Mouse (Mus musculus) splenic B cell, adult 2 months (primary cell): Measurements from ENCODE around the gene Ovol3.
"Not testable (repeated sequence)": the region's sequence is repeated elsewhere in the genome, so short reads cannot be mapped to it uniquely, and the experiment has no call there.

Experiments used
- DNase-seq: peaks from one replicate; pipeline ENCODE4 v3.0.0-alpha.2; 2011; ENCODE audit warnings: low read depth, low spot score
- H3K27me3 ChIP-seq: 2 replicates; pipeline ENCODE4 v1.6.1; 2012; ENCODE audit warnings: mild to moderate bottlenecking, low read length, moderate library complexity, mixed read lengths; ENCODE audit not compliant: control insufficient read depth, poor library complexity, insufficient read depth, severe bottlenecking
- H3K36me3 ChIP-seq: 2 replicates; pipeline ENCODE4 v1.6.1; 2012; ENCODE audit warnings: mild to moderate bottlenecking, low read length, moderate library complexity, mixed read lengths; ENCODE audit not compliant: control insufficient read depth, poor library complexity, insufficient read depth, severe bottlenecking

The Ovol3 gene

DNA sequence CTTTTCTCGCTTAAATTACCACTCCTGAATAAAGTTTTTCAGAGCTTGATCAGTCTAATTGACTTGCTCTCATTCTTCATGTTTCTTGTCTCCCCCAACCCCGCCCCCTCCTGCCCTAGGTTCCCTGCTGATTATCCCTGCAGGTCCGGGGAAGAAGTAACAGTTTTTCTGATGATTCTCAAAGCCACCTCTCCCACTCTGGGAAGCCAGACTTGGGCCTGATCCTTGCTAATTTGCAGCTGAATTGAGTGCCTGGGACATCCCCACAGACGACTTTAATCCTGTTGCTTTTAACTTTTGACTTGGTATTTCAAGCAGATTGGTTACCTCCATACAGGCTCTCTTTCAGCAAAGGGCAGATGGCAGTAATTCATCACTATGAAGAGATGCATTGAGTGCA, 24.5 kb downstream of the Ovol3 start:
- H3K27me3 ChIP-seq: no peaks in the 10 kb centered on the region
- no peaks in the 10 kb centered on the region for H3K36me3 ChIP-seq
- DNase-seq: no peak

DNA sequence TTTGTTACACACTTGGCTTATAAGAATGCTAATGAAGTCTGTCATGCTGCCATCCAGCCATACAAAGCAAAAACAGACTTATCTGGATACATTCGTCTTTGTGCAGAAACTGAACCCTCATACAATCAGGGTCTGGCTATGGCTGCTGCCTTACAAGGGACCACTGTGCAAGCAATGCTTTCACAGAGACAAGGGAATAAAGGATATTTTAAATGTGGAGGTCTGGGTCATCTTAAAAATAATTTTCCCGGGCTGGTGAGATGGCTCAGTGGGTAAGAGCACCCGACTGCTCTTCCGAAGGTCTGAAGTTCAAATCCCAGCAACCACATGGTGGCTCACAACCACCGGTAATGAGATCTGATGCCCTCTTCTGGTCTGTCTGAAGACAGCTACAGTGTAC, 29.2 kb downstream of the Ovol3 start:
- H3K36me3 ChIP-seq, DNase-seq, H3K27me3 ChIP-seq: not testable (repeated sequence)

DNA sequence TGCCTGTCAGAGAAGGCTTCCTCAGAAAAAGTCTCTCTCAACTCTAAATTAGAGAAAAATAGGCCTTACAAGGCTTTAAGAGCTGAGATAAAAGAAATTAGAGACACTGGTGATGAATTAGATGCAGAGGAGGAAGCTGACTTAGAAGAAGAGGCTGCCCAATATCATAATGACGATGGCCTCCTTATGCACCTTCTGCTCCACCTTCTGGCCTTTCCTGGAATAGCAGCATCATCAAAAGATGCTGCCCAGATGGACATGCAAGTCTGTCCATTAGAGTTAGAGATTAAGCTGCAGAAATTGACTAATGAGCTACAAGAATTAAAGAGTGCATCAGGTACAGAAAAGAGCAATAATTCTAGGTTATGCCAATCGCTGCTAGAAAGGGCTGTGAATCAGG, 30.1 kb downstream of the Ovol3 start:
- Histone ChIP-seq H3K36me3 (no peaks in the 10 kb centered on the region), H3K27me3 (no peaks in the 10 kb centered on the region)
- DNase-seq: peak; percentile 86

DNA sequence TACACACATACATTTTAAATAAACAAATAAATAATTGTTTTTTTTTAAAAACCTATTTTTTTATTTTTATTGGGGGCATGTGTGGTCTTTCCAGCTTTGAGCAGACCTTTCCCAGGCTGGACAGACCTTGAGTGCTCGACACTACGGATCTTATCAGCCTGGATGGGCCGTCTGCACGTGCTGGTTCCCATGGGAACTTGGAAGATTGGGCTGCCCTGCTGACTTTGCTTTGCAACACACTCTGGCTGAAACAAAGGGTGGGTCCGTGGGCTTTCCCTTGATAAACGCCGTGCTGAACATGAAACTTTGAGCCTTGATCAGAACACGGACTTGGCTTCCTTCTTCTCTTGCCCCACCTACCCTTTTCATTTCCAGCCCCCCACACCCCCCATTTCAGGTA, 31.1 kb downstream of the Ovol3 start:
- DNase-seq: no peak
- no peaks in the 10 kb centered on the region for H3K27me3 ChIP-seq
- no peaks in the 10 kb centered on the region for H3K36me3 ChIP-seq

DNA sequence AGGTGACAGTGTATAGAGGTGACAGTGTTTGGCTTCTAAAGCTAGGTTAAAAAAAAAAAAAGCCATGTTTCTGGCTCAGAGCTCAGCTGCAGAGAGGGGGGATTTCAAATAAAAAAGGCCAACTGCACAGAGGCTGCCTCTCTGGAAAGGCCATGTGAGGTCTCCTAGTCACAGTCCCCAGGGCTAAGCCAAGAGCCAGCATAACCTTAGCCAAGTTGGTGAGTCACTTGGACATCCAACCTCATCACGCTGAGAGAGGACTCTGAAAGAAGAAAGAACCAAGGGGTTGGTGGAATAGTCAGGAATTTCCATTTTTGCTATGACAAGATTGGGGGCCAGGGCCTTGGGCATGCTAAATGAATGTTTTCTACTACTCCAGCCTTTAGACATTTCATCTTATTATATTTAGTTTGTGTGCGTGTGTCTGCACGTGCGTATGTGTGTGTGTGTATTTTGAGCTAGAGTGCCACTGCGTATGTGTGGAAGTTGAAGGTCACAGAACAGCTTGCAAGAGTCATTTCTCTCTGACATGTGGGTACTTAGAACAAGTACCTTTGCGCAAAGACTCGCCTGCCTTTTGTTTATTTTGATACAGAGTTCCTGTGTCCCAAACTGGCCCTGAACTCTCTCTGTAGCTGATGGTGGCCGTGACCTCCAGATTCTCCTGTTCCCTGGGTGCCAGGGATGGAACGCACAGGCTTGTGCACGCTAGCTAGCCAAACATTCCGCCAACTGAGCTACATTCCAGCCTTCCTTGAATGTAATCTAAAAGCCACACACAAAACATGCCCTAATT, 32.4 kb downstream of the Ovol3 start:
- Histone ChIP-seq H3K27me3 (no peaks in the 10 kb centered on the region), H3K36me3 (no peaks in the 10 kb centered on the region)
- DNase-seq: no peak

DNA sequence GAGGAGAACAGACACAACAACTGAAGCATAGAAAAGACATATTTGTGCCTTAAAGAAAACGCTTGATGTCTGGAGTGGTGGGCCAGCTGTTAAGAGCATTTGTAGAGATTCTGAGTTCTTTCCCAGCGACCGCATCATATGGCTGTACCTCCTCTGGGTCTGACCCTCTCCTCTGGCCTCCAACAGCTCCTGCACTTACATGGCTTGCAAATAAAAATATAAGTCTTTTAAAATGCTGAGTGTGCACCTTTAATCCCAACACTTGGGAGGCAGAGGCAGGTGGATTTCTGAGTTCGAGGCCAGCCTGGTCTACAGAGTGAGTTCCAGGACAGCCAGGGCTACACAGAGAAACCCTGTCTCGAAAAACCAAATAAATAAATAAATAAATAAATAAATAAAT, 34.9 kb downstream of the Ovol3 start:
- not testable (repeated sequence) for H3K36me3 ChIP-seq, H3K27me3 ChIP-seq, DNase-seq

DNA sequence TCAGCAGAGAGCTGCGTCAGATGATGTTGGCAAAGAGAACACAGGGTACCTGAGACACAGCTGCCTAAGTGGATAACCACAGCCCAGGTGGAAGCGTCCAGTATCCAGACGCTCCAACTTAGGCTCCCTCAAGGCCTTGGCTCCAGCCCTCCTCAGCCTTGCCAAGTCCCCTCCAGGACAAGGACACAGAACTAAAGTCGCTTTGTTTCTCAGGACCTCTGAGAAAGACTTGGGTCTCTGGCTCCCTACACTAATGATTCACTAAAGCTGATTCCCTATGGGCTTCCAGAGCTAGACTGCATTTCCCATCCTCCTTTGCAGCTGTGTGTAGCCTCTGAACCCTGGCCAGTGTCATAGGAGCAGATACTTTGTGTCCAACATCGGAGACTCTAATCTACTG, 35.3 kb downstream of the Ovol3 start:
- no peaks in the 10 kb centered on the region for H3K27me3 ChIP-seq
- no peaks in the 10 kb centered on the region for H3K36me3 ChIP-seq
- no peak for DNase-seq

DNA sequence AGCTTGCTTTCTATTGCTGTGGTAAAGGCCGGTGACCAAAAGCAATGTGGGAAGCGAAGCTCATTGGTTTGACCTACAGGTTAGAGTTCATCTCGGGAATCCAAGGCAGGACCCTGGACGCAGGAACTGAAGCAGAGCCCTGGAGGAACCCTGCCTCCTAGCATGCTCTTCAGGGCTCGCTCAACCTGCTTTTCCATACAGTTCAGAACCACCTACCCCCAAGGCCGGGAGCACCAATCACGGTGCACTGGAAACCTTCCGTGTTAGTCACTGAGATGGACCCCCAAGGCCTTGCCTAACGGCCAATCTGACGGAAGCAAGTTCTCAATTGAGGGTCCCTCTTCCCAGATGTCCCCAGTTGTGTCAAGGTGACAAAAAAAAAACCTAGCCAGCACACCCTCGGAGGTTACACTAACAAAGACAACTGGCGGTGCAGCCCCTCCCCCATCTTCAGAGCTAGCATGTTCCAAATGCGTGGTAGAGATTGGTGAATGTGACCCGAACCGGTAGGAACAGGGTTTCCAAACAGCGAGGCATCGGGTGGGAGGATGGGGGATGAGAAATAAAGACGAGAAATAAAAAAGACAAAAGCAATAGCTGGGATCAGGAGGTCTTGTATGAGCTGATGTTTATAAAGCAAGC, 35.9 kb downstream of the Ovol3 start:
- no peaks in the 10 kb centered on the region for H3K36me3 ChIP-seq
- no peak for DNase-seq
- no peaks in the 10 kb centered on the region for H3K27me3 ChIP-seq

DNA sequence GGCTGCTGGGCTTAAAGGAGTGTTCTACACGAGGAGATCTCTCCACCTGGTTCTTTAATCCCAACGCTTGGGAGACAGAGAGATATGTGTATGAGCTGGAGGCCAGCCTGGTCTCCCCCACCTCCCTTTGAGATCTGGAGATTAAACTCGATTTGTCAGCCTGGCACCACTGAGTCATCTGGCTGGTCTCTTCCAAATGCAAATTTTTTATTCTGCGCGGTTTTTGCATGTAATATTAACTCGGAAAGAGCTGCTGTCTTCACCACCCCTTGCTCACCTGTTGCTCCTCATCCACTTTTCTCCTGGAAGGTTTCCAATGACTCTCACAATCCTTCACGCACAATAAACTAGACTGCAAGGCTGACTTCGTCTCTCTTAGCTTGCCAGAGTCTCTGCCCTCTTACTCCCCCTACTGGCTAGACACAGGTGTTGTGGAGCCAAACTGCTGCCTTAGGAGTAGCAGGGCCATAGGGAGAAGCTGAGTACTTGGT, 37.0 kb downstream of the Ovol3 start, which contains the start of gene Capns1:
Gene Capns1 (minus strand): TSS at position 331 of the 491 bp plus-strand sequence.
- H3K27me3 ChIP-seq: no peaks in the 10 kb centered on the region
- no peaks in the 10 kb centered on the region for H3K36me3 ChIP-seq
- peak; percentile 89 for DNase-seq

DNA sequence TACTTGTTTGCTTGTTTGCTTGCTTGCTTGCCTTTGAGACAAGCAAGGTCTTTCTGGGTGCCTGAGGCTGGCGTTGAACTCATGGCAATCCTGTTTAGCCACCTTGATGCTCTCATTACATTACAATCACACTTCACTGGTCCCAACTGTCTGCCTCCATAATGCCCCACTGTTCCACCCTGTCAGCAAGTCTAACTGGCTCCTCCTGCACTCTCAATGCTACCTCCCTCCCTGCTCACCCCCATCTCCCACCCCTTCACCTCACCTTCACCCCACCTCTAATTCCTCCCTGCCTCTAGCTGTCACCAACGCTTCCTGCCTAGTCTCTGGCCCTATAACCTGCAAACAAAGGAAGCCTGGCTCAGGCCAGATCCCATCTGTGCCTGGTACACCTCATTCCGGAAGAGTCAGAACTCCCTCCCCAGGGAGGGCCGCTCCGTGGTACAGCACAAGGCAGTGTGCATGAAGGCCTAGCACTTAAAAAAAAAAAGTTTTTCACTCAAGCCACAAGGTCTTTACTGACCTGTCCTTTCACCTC, 37.9 kb downstream of the Ovol3 start:
- Histone ChIP-seq H3K27me3 (no peaks in the 10 kb centered on the region), H3K36me3 (no peaks in the 10 kb centered on the region)
- no peak for DNase-seq

DNA sequence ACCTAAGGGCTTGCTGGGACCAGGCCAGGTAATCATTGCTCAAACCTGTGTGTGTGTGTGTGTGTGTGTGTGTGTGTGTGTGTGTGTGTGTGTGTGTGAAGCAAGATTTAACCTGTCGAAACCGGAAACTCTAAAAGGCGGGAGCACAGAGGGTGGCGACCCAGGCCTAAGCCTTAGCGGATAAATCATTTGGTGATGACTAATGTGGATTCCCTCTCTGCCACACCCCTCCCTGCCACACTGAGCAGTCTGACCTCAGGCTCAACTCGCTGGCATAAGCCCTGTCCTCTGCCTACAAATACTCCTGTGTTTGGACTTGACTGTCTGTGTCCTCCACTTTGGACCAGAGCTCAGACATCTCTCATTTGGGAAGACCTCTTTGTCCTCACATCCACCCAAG, 39.4 kb downstream of the Ovol3 start:
- no peak for DNase-seq
- Histone ChIP-seq H3K36me3 (no peaks in the 10 kb centered on the region), H3K27me3 (no peaks in the 10 kb centered on the region)

DNA sequence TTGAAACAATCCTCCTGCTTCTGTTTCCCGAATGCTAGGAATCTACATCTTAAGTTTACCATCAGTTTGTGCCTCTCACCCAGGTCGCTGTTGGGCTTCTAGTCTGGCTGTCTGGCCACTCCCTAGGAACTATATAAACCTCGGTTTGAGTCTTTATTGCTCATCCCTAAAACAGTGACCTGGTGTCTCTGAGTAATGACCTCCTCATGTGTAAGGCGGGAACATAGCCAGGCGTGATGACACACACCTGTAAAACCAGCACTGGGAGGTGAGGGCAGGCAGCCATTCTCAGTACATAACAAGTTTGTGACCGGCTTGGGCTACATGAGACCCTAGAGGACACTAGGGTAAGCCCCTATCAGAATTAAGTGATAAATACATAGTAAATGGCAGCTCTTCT, 40.1 kb downstream of the Ovol3 start:
- H3K36me3 ChIP-seq: no peaks in the 10 kb centered on the region
- H3K27me3 ChIP-seq: no peaks in the 10 kb centered on the region
- DNase-seq: no peak

DNA sequence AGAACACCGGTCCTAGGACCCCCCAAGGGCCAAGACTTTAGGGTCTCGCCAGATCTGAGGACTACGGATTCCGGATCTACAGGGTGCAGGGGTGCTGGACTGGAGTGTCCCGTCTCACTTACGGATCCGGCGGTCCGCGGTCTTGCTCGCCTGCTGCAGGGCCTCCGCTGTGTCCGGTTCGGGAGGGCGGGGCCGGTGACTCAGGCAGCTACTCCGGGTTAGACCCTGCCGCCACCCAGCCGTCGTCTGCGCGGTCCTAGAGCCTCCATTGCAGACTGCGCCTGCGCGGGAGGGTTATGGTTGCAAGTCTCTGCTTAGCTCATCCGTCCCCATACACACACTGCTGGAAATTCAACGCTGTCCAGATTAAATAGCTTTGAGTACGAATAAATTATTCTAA, 40.6 kb downstream of the Ovol3 start:
- no peaks in the 10 kb centered on the region for H3K36me3 ChIP-seq
- DNase-seq: peak; percentile 96

DNA sequence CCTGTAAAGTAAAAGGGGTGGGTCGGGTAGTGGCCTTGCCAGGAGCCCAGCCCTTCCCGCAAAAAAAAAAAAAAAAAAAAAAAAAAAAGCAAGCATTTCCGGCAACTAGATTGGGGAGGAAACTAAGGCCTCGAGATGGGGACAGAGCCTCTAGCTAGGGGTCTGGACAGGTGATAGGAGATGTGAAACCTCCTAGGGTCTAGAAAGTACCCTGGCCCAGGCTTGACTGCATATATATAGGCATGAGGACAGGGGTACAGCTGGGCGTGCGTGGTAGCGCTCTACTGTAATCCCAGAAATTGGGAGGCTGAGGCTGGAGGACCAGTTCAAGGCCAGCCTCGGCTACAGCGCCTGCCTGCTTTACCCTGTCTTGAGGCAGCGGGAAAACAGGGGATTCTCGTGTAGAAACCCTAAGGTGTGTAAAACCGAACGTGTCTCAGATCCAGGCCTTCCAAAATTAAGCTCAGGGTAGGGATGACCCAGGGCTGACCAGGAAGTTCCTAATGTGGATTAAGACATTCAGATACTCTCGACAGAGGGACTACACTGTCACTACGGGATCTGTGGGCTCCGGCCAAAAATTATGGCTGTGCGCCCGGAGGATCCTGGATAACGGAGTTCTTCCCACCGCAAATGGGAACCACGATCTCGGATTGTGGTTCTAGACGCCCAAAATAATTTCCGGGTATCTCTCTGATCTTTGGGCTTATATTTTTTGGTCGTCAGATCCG, 41.3 kb downstream of the Ovol3 start:
- peak; percentile 48 for DNase-seq
- Histone ChIP-seq H3K27me3 (no peaks in the 10 kb centered on the region), H3K36me3 (no peaks in the 10 kb centered on the region)

More for the DNA sequence above, 40.6 kb downstream of the Ovol3 start:
- no peaks in the 10 kb centered on the region for H3K27me3 ChIP-seq
